Mouse (Mus musculus): ENCODE results near the gene Ubqln4.
A peak's percentile ranks its signal among the peaks of the same experiment; 100 is the strongest.
"Not testable (repeated sequence)": the region's sequence is repeated elsewhere in the genome, so short reads cannot be mapped to it uniquely, and the experiment has no call there.

Ubqln4 gene

DNA sequence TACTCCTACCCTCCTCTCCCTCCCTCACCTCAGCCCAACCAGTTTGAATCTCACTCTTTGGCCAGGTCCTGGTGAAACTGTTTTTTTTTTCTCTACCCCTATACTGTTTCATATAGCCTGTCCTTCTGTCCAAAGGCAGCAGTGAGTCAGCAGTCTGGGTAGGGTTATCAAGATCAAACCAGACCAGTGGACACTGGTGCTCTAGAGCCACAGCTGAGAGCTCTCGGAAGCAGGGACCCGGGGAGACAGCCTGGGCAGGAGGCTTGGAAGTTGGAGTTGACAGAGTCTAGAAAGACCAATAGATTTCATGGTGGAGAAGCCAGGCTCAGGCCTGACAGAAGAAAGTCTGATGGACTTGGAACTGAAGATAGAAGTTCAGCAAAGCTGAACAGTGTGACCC is 15.1 kb downstream of the Ubqln4 start:
- no peak for DNase-seq

DNA sequence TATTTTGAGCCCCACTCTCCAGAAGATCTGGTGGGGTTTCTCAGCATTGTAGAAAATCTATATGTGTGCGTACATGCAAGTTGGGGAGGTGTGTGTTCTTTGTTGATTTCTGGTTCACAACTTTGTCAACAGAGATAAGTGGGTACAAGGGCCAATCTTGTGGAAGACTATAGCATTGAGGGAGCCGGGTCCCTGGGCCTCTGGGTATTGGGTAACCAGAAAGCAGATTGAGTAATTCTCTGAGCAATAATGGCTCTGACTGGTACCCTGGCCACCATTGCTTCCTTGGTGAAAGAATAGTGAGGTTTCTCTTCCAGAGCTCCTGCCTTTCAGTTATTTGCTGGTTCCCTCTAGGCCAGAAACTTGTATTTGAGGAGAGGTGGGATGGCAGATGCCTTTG is 15.5 kb downstream of the Ubqln4 start:
- no peak for DNase-seq

DNA sequence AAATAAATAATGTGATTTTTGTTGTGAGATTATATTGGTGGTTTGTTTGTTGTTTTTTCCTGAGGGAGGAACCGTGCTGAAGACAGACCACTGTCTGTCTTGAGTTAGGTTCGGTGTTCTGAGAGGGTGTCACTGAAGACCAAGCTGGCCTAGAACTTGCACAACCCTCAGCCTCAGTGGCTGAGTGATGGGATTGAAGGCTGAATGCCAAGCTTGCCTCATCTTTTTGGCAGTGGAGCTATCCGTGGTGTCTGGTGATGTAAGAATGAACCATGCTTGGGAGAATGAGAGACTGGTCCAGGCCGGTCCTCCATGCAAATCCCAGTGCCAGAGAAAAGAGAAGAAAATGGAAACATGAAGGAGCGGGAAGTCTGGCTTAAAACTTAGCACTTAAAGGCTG is 16.1 kb downstream of the Ubqln4 start:
- DNase-seq = no peak

DNA sequence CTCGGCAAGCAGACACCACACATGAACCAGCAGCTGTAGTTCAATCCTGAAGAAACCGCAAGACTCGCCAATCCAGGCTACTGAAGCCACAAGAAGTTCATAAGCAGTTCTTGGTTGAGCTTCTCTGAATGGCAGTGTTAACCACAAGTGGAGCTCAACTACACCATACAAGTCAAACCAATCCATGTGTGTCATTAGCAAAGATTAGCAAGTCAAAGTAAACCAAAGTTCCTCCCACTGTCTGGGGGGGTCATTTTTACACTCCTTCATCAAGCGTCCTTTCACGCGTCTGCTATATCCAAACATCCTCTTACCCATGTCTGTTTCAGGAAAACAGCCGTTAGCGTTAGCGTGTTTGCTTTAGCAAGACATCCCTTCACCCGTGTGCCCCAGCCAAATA is 16.8 kb downstream of the Ubqln4 start:
- DNase-seq = no peak

DNA sequence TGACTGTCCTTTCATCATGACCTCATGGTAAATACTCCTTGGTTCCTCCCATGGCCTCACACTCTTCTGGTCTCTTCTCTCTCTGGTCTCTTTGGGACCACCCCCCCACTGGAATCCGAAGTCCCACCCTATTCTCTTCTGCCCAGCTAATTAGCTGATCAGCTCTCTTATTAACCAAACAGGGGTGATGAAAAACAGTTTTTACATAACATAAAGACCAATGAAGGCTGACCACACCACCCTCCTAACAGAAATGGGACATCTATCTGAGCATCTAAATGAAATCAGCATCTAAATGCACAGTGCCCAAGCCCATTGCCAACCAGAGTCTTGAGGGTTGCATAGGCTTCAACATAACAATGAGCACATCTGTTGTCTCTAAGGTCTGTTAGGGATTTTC is 18.3 kb downstream of the Ubqln4 start:
- no peak for DNase-seq

DNA sequence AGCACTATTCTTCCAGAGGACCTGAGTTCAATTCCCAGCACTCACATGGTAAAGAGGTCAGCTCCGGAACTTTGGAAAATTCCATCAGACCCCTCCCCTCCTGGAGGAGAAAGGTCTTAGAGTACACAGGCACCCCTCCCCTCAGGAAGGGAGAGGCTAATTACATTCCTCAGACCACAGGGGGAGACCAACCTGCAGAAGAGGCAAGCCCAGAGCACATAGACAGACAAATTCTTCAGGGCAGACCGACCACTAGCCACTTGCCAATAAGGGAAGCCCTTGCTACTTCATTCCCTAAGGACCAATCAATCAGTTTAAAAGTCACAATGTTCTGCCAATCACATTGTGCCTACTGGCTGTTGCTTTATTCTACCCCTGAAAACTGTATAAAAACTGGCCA is 19.3 kb downstream of the Ubqln4 start:
- no peak for DNase-seq

DNA sequence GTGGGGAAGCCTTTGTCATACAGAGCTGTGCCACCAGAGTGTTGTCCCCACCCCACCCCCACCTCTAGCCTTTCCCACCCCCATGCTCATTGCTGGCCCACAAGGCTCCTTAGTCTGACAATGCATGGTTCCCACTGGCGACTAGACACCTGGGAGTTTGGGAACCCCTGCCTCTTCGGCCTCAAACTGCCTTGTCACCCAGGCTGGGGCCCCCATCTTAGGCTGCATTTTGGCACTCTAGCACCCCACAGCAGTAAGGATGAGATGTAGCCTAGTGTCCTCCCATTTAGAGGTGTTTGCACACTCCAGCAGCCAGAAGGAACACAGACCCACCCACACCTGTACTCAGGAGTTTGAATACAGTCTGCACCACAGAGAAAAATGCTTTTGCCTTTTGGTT is 20.3 kb downstream of the Ubqln4 start:
- DNase-seq = no peak

DNA sequence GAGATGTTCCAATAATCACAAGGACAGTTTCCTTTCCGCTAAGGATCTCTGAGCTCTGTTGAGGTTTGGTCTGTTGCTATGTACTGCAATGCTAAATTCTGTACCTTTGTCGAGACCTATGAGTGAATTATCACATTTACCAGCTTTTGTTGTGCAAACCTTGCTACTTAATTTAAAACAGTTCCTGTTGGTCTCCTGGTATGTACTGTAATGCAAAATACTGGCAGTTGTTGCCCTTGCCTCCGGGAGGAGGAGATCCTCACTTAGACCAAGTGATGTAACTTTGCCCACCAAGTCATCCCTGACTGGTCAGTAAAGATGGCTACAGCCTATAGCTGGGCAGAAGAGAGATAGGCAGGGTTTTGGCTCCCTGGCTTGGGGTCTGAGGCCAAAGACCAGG is 22.0 kb downstream of the Ubqln4 start, which contains the start of gene Ssr2:
Gene Ssr2 (plus strand): TSS at position 337 of the 400 bp plus-strand sequence.
- DNase-seq = no peak

DNA sequence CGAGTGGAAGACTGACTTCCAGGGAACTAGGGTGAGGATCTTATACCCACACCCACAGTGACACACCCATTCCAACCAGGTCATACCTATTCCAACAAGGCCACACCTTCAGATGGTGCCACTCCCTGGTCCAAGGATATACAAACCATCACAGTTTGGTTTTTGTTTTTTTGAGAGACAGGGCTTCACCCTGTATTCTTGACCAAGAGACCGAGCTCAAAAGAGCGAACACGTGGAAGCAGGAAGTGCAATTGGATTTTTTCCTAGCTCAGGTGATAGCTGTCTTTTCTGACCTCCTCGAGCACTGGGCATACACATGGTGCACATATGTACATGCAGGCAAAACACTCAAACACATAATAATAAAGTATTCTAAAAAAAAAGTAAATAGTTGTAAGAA is 24.3 kb downstream of the Ubqln4 start:
- not testable (repeated sequence) for DNase-seq

DNA sequence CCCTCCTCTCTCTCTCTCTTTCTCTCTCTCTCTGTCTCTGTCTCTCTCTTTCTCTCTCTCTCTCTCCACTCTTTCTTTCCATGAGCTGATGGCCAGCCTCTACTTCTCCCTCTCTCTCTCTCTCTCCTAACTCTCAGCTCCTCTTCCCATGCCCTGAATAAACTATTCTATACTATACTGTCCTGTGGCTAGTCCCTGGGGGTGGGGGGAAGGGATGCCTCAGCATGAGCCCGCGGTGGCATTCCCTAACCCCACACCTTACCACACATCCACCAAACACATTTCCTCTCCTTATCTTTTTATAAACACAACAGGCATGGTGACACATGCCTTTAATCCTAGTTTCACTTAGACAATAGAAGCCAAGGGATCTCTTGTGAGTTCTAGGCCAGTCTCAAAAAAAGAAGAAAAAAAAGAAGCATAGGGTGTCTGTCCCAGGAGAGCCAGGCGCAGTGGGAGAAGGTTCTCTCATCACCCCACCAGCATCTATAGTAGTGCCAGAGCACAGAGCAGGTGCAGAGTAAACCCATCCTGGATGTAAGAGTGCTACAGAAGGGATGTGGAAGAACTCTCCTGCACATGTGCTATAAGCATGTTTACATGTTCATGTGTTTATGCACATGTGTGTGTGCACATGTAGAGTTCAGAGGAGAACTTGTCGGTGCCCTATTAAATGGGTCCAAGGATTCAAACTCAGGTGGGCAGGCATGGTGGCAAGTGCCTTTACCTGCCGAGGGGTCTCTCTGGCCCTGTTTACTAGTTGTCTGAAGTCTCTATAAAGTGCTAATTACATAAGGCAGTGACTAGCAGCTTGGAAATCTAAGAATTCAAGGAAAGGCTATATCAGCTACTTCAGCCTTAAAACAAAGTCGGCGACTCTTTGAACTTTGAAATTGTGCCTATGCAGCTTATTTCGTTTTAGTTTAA is 25.2 kb downstream of the Ubqln4 start:
- no peak for DNase-seq

DNA sequence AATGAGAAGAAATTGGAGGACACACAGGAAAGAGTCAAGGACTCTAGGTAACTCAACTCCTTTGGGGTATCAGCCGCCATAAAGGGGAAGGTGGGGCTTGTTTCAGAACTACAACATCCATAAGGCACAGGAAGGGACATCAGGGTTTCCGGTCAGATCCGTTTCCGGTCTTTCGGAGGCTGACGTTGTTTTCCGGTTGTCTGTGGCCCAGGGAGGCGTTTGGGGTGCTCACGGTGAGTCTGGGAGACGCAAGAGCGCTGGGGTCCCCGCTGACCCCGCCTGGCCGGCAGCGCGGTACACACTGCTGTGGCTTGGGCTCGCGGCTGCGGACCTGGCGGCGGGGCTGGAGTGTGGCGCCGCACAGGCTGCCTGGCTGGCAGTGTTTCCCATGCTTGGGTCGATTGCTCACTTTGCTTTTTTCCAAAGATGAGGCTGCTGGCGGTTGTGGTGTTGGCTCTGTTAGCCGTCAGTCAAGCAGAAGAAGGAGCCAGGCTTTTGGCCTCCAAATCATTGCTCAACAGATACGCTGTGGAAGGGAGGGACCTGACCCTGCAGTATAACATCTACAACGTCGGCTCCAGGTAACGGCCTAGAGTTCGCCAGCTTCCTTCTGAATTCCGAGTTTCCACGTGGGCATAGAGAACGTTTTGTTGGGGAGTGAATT is 26.0 kb downstream of the Ubqln4 start:
- DNase-seq = peak; percentile 82 to 86

DNA sequence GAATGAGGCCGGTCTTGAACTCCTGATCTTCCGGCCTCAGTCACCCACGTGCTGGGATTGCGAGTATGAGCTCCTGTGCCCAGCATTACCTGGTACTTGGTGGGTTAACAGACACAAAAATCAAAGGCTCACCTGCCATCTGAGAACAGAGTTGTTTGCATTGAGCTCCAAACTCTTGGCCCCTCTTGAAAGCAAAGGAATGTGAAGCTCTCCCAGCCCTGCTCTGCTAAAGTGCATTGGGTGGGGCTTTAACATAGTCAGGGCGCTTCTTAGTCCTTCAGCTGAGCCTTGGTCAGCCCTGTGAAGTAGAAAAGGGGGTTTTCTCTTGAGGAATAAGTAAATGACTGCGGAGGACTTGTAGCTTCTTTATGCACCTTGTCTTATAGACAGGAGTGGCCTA is 32.2 kb downstream of the Ubqln4 start:
- no peak for DNase-seq

DNA sequence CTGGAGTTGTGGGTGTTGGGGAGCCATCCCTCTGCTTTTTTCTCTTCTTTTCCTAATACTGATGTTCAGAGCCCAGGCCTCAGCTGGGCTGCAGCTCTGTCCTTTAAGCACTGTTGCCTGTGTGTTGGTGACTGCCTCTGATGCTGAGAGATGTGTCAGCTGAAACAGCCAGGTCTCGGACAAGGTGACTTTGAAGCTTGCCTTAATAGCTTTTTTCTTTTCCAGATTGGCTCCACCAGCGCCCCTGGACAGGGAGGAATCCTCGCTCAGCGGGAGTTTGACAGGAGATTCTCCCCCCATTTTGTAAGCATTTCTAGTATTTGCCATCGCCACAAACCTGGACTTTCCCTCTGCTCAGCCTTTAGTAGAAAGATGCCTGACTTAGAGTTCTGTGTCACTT is 33.1 kb downstream of the Ubqln4 start:
- no peak for DNase-seq

DNA sequence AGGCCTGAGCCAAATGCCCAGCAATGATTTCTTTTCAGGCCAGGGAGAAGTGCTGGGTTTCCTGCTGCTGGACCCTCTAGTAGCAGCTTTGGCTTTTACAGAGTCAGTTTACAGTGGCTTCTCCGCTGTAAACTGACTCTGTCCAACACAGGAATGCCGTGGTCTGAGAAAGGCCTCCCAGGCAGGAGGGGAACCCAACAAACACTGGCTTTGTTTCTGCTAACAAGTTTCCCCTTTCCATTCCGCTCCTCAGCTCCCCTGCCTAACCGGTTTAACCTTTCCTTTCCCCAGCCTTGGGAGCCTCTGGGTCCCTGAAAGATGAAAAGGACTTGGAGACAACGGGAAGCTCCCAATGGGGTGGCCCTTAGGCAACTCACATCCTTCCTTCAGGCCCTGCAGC is 36.7 kb downstream of the Ubqln4 start:
- DNase-seq = no peak

DNA sequence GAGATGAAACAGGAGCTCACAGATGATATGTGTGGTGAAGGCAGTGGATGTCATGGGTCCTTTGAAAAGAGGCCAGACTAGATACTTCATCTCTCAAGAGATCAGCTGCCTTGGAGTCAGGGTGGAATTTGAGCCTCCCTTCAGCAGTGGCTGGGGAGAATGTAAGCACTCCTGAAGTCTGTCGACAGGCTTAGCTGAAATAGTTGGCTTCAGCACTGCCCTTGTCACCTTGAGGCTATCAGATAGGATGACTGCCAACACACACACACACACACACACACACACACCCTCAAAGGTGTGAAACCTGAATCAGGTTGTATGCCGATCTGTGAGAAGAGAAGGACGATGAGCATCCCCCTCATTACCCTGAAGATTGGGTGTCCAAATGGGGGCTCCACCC is 37.5 kb downstream of the Ubqln4 start:
- no peak for DNase-seq

DNA sequence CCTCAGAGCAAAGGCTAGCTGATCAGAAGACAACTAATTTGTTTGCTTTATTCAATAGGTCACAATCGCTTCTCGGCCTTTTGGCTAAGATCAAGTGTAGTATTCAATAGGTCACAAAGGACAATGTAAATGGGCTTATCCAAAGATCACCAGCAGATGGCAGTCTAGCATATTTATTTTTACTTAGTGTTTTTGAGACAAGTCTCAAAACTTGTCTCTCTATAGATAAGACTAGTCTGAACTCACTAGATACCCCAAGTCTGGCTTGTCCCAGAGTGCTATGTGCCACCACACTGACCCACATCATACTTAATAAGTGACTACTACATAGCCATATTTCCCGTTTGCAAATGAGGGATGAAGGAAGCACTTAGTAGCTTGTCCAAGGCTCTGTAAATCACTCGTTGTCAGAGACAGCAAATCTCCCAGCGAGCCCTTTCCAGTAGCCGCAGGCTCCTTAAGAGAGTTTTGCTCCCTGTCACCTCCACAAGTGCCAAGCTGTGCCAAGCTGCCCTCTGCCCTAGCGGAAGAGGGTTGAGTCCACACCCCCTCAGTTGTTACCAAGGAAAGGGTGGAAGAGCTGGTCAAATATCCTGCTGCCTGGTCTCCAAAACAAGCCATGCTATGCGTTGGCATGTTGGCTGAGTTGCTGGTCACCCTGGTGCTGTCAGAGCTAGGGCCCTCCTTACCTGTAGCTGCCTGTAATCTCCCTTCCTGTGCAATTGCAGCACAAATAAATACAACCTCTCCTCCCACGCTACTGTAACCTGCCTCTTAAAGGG is 38.6 kb downstream of the Ubqln4 start:
- peak; percentile 20 to 57 for DNase-seq

DNA sequence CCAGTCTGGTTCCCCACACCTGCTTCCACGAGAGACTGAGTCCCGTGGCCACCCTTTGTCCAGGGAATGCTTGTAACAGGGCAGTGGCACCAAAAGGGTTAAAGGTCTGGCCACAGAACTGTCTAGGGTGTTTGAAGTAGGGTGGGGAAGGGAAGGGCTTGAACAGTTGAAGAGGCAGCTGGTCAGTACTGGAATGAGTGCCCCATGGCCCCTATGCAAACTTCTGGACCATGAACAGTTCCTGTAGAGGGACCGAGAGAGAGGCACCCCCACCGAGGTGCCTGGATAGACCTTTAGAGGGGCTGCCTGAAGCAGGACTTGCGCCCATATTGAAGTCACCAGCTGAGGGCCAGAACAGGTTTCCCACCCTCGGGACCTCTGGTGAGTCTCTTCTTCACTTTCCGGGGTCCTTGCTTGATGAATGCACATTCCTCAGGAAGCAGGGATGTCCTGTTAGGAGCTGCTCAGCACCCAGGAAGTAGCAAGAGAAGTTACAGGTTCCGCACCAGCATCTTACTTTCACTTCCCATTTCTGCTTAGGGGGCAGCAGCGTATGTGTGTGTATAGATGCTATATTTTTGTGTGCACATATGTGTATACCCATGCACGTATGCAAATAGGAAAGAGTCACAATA is 39.5 kb downstream of the Ubqln4 start:
- DNase-seq = no peak

DNA sequence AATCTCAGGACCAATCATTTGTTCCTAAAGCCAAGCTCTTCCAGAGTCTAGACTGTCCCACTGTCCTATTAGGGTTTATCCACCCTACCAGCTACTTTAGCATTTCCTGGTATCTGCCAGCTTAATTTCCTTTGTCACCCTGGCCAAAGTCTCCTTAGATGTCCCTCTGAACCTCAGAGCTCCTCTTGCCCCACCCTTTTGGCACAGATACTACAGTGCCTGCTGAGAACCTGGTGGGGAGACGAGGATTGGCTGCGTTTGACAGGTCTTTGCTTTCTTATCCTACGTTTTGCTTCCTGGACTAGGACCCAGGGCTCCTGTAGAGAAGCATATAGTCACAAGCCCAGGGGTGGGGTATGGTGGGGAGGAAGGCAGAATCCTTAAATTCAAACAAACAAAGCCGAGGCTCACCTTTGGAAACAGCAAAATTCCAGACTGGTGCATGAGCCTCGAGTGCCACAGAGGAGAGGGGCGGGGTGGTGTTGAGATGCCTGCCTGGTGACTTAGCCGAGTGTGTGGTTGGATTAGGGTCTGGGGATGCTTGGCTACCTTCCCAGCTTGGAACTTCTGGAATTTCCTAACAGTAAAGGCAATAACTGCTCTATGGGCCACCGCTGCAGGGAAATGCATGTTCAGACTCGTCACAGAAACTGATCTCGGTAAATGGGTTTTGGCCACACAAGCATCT is 40.5 kb downstream of the Ubqln4 start:
- DNase-seq = no peak

DNA sequence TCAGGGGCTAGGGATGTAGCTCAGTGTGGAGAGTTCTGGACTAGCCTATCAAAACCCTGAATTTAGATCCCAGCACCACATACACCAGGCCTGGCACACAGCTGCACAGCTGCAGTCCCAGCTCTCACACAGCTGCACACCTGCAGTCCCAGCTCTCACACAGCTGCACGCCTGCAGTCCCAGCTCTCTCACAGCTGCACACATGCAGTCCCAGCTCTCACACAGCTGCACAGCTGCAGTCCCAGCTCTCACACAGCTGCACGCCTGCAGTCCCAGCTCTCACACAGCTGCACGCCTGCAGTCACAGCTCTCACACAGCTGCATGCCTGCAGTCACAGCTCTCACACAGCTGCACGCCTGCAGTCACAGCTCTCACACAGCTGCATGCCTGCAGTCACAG is 43.0 kb downstream of the Ubqln4 start:
- not testable (repeated sequence) for DNase-seq

DNA sequence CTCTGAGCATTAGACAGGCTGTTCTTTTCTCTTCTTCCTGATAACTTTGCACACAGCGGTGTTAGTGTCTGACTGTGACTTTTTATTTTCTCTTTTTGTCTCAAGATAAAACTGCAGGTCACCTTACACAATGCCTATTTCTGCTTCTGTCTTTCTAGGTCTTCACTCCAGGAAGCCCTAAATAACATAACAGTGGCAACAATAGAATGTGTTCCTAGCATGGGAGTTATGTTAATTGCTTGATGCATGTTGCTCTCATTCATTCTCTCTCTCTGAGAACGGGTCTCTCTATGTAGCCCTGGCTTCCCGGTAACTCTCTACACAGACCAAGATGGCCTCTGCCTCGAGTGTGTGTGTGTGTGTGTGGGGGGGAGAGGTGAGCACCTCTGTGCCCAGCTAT is 48.9 kb downstream of the Ubqln4 start:
- no peak for DNase-seq

DNA sequence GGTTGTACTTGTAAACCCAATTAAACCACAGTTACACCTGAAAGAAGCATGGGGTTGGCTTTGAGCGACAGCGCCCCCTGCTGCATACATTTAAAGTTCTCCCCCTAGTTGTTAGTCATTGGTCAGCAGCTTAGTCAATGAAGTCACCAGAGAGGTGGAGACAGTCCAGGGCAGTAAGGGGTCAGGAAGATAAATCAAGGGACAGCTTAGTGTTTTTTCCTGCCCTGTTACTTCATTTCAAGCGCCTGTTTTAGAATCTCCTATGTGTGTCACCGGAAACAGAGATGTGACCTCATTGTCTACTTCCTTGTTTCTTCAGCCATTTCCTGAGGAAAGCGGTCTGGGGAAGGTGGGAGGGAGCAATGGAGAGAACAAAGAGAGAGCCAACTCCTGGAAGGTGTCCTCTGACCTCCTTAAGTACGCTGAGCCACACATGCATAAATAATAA is 50.2 kb downstream of the Ubqln4 start:
- DNase-seq = peak; percentile 70 to 79

DNA sequence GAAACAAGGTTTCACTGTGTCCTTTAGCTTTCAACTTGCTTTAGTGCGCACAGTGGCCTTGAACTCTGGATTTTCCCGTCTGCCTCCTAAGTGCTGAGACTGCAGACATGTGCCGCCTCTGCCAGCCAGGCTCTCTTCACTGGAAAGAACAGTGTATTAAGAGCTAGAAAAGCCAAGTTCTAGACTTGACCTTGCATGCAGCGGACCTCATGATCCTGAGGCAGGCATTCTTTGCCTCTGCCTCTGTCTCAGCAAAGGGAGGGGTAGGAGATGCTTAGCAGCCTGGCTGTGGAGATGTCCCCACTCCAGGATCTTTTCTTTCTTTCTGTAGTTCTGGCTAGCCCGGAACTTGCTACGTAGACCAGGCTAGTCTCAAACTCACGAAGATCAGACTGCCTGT is 51.3 kb downstream of the Ubqln4 start:
- DNase-seq = no peak
